Mouse (Mus musculus) heart, embryonic 13.5 days (tissue): ENCODE results near the gene Zc3h12d. TPM values are rescaled to one million over a fixed set of nuclear protein-coding genes. Genes with fewer than 3 reads are reported as not detected.

Source experiments
- ATAC-seq: fragments of 200-750 bp; cut with Nextera tagmentation; 2 replicates; pipeline ENCODE4 v1.8.0; 2017; ENCODE audit warnings: moderate TSS enrichment; ENCODE audit not compliant: insufficient number of reproducible peaks, low FRiP score, low TSS enrichment; ENCODE audit errors: extremely low read depth
- H3K27ac ChIP-seq: fragments of 300-500 bp; sonication (generic); replicated peaks from 2 replicates; pipeline ENCODE4 v1.5.1; 2015; ENCODE audit warnings: moderate library complexity, mild to moderate bottlenecking, inconsistent platforms
- H3K27me3 ChIP-seq: fragments of 300-500 bp; sonication (generic); replicated peaks from 2 replicates; pipeline ENCODE4 v1.6.1; 2015; ENCODE audit warnings: mild to moderate bottlenecking, inconsistent platforms
- H3K36me3 ChIP-seq: fragments of 300-500 bp; sonication (generic); 2 replicates; pipeline ENCODE4 v1.6.1; 2015; ENCODE audit warnings: mild to moderate bottlenecking, inconsistent platforms
- H3K4me1 ChIP-seq: fragments of 300-500 bp; sonication (generic); 2 replicates; pipeline ENCODE4 v1.6.1; 2015; ENCODE audit warnings: inconsistent platforms
- H3K4me2 ChIP-seq: fragments of 300-500 bp; sonication (generic); 2 replicates; pipeline ENCODE4 v1.6.1; 2015; ENCODE audit warnings: inconsistent platforms, mild to moderate bottlenecking, moderate library complexity
- H3K4me3 ChIP-seq: fragments of 300-500 bp; sonication (generic); 2 replicates; pipeline ENCODE4 v1.5.1; 2015; ENCODE audit warnings: moderate library complexity, mild to moderate bottlenecking, inconsistent platforms
- H3K9ac ChIP-seq: fragments of 300-500 bp; sonication (generic); 2 replicates; pipeline ENCODE4 v1.6.1; 2015; ENCODE audit warnings: inconsistent platforms, mild to moderate bottlenecking, moderate library complexity
- H3K9me3 ChIP-seq: fragments of 300-500 bp; sonication (generic); 2 replicates; pipeline ENCODE4 v1.6.1; 2016; ENCODE audit warnings: inconsistent platforms
- WGBS: fragments of 180-500 bp; shearing (Covaris S2); methylation state at CpG from one replicate; pipeline ENCODE4 v1.1.7; 2015; ENCODE audit warnings: mixed read lengths; 5-methylcytosine and 5-hydroxymethylcytosine counted together
- polyA plus RNA-seq: library from polyadenylated mRNA; unstranded; fragments of >200 nt; fragmentation: Nextera tagmentation; extraction: Ambion mirVana; gene quantifications from 2 replicates; pipeline ENCODE4 v1.2.1, GENCODE M21; 2015

Gene Zc3h12d
- polyA plus RNA-seq, result 0.38 and 0.41 TPM in 2 replicates

- H3K36me3 ChIP-seq, result 0 out of 2 replicates have a peak, but pooled peaks cover 3% of the 10 kb centered on the region
- peak within 1 kb of the TSS; percentile 44 for H3K4me3 ChIP-seq
- WGBS, result under 1% methylated on average over 15 of the region's 15 CpGs
- H3K27me3 ChIP-seq, result peaks cover 12% of the 10 kb centered on the region; the same call in 1 of the 2 replicates
- H3K4me1 ChIP-seq, result peaks cover 12% of the 10 kb centered on the region
- no peak; the same call in 1 of the 2 replicates for ATAC-seq
- H3K4me2 ChIP-seq, result peak within 1 kb of the TSS; percentile 71
- peak within 1 kb of the TSS; percentile 67 for H3K9ac ChIP-seq
- peak within 1 kb of the TSS; percentile 20; the same call in 1 of the 2 replicates for H3K27ac ChIP-seq
- no peaks in the 10 kb centered on the region for H3K9me3 ChIP-seq
These were observed at the start of gene Zc3h12d for GRCm38 (mm10) chr10:7832171-7832676. Gene Zc3h12d, plus strand, starts transcription at chr10:7832470.

GRCm38 (mm10) chr10:7787319-7787718 lies 45.0 kb upstream of the Zc3h12d start:
- Histone ChIP-seq H3K4me2 (no peak overlapping the region), H3K9ac (no peak overlapping the region), H3K9me3 (no peaks in the 10 kb centered on the region), H3K27me3 (no peaks in the 10 kb centered on the region), H3K36me3 (peaks cover 18% of the 10 kb centered on the region), H3K4me1 (peaks cover 8% of the 10 kb centered on the region), H3K4me3 (no peak overlapping the region), H3K27ac (no peak overlapping the region)
- WGBS, result 51% methylated on average over 2 of the region's 2 CpGs
- ATAC-seq, result no peak

GRCm38 (mm10) chr10:7792254-7792750 lies 40.0 kb upstream of the Zc3h12d start:
- H3K4me2 ChIP-seq, result peak overlapping the region; percentile 94
- peaks cover 19% of the 10 kb centered on the region for H3K4me1 ChIP-seq
- peak overlapping the region; percentile 93 for H3K4me3 ChIP-seq
- H3K27me3 ChIP-seq, result no peaks in the 10 kb centered on the region
- peaks cover 40% of the 10 kb centered on the region for H3K36me3 ChIP-seq
- H3K9me3 ChIP-seq, result no peaks in the 10 kb centered on the region
- H3K9ac ChIP-seq, result peak overlapping the region; percentile 95
- peak overlapping the region; percentile 74 for H3K27ac ChIP-seq
- WGBS, result under 1% methylated on average over 10 of the region's 10 CpGs
- no peak for ATAC-seq

- ATAC-seq, result peak; percentile 85
- peaks cover 19% of the 10 kb centered on the region for H3K4me1 ChIP-seq
- under 1% methylated on average over 52 of the region's 52 CpGs for WGBS
These were observed 39.4 kb upstream of the Zc3h12d start, which contains the start of the genes Ginm1 and Ppil4 for GRCm38 (mm10) chr10:7792751-7793385. Gene Ginm1, minus strand, starts transcription at chr10:7792824. Gene Ppil4, plus strand, starts transcription at chr10:7792891.

GRCm38 (mm10) chr10:7801258-7801657 lies 31.0 kb upstream of the Zc3h12d start:
- H3K4me2 ChIP-seq, result no peak overlapping the region
- H3K9ac ChIP-seq, result no peak overlapping the region
- no peaks in the 10 kb centered on the region for H3K9me3 ChIP-seq
- 69% methylated on average over 3 of the region's 3 CpGs for WGBS
- ATAC-seq, result no peak
- H3K4me3 ChIP-seq, result no peak overlapping the region
- H3K4me1 ChIP-seq, result no peaks in the 10 kb centered on the region
- H3K27ac ChIP-seq, result no peak overlapping the region
- peaks cover 96% of the 10 kb centered on the region for H3K36me3 ChIP-seq
- H3K27me3 ChIP-seq, result no peaks in the 10 kb centered on the region

More at GRCm38 (mm10) chr10:7792751-7793385, 39.4 kb upstream of the Zc3h12d start, which contains the start of the genes Ginm1 and Ppil4:
- peak within 1 kb of the TSS; percentile 94 for H3K4me2 ChIP-seq
- no peaks in the 10 kb centered on the region for H3K27me3 ChIP-seq
- H3K36me3 ChIP-seq, result peaks cover 45% of the 10 kb centered on the region
- H3K27ac ChIP-seq, result peak within 1 kb of the TSS; percentile 74
- no peaks in the 10 kb centered on the region for H3K9me3 ChIP-seq
- H3K9ac ChIP-seq, result peak within 1 kb of the TSS; percentile 95
- peak within 1 kb of the TSS; percentile 93 for H3K4me3 ChIP-seq

- WGBS, result 91% methylated on average over 2 of the region's 2 CpGs
- no peaks in the 10 kb centered on the region for H3K4me1 ChIP-seq
- no peak overlapping the region for H3K4me2 ChIP-seq
- peaks cover 92% of the 10 kb centered on the region for H3K36me3 ChIP-seq
- ATAC-seq, result no peak
- no peak overlapping the region for H3K9ac ChIP-seq
- H3K27ac ChIP-seq, result no peak overlapping the region
- H3K4me3 ChIP-seq, result no peak overlapping the region
- no peaks in the 10 kb centered on the region for H3K9me3 ChIP-seq
- no peaks in the 10 kb centered on the region for H3K27me3 ChIP-seq
These were observed 29.6 kb upstream of the Zc3h12d start for GRCm38 (mm10) chr10:7802519-7803140.

- peaks cover 85% of the 10 kb centered on the region for H3K36me3 ChIP-seq
- peaks cover 6% of the 10 kb centered on the region; the same call in 1 of the 2 replicates for H3K4me1 ChIP-seq
- no peak overlapping the region for H3K4me3 ChIP-seq
- no peak for ATAC-seq
- no peak overlapping the region for H3K27ac ChIP-seq
- no peak overlapping the region for H3K4me2 ChIP-seq
- no peaks in the 10 kb centered on the region for H3K9me3 ChIP-seq
- no peak overlapping the region for H3K9ac ChIP-seq
- no peaks in the 10 kb centered on the region for H3K27me3 ChIP-seq
- WGBS, result 43% methylated on average over 2 of the region's 2 CpGs
These were observed 22.3 kb upstream of the Zc3h12d start for GRCm38 (mm10) chr10:7809937-7810336.

GRCm38 (mm10) chr10:7816476-7816875 lies 15.8 kb upstream of the Zc3h12d start:
- no peak overlapping the region for H3K27ac ChIP-seq
- peaks cover 85% of the 10 kb centered on the region for H3K36me3 ChIP-seq
- no peak for ATAC-seq
- peaks cover 10% of the 10 kb centered on the region; the same call in 1 of the 2 replicates for H3K4me1 ChIP-seq
- H3K27me3 ChIP-seq, result no peaks in the 10 kb centered on the region
- H3K9me3 ChIP-seq, result no peaks in the 10 kb centered on the region
- no peak overlapping the region for H3K9ac ChIP-seq
- H3K4me2 ChIP-seq, result no peak overlapping the region
- H3K4me3 ChIP-seq, result no peak overlapping the region
- 50% methylated on average over 2 of the region's 2 CpGs for WGBS

GRCm38 (mm10) chr10:7818676-7819075 lies 13.6 kb upstream of the Zc3h12d start:
- peaks cover 82% of the 10 kb centered on the region for H3K36me3 ChIP-seq
- no peaks in the 10 kb centered on the region for H3K27me3 ChIP-seq
- WGBS, result 93% methylated on average over 4 of the region's 4 CpGs
- no peak overlapping the region for H3K27ac ChIP-seq
- no peak overlapping the region for H3K9ac ChIP-seq
- H3K9me3 ChIP-seq, result no peaks in the 10 kb centered on the region
- H3K4me2 ChIP-seq, result no peak overlapping the region
- peaks cover 10% of the 10 kb centered on the region; the same call in 1 of the 2 replicates for H3K4me1 ChIP-seq
- ATAC-seq, result no peak
- H3K4me3 ChIP-seq, result no peak overlapping the region

- WGBS, result 90% methylated on average over 4 of the region's 4 CpGs
- Histone ChIP-seq H3K27ac (no peak overlapping the region), H3K27me3 (no peaks in the 10 kb centered on the region), H3K36me3 (peaks cover 82% of the 10 kb centered on the region), H3K9ac (no peak overlapping the region), H3K9me3 (no peaks in the 10 kb centered on the region), H3K4me1 (peaks cover 10% of the 10 kb centered on the region; the same call in 1 of the 2 replicates), H3K4me3 (no peak overlapping the region), H3K4me2 (no peak overlapping the region)
- ATAC-seq, result no peak
These were observed 13.1 kb upstream of the Zc3h12d start for GRCm38 (mm10) chr10:7819156-7819555.

- Histone ChIP-seq H3K4me1 (peaks cover 10% of the 10 kb centered on the region; the same call in 1 of the 2 replicates), H3K9ac (no peak overlapping the region), H3K9me3 (no peaks in the 10 kb centered on the region), H3K27ac (no peak overlapping the region), H3K36me3 (peaks cover 79% of the 10 kb centered on the region), H3K27me3 (no peaks in the 10 kb centered on the region), H3K4me2 (no peak overlapping the region), H3K4me3 (no peak overlapping the region)
- ATAC-seq, result no peak; the same call in 1 of the 2 replicates
- WGBS, result 71% methylated on average over 4 of the region's 4 CpGs
These were observed 12.7 kb upstream of the Zc3h12d start for GRCm38 (mm10) chr10:7819603-7820002.
